Mouse (Mus musculus): Measurements from ENCODE around the gene Mybl2.

The Mybl2 gene

DNA sequence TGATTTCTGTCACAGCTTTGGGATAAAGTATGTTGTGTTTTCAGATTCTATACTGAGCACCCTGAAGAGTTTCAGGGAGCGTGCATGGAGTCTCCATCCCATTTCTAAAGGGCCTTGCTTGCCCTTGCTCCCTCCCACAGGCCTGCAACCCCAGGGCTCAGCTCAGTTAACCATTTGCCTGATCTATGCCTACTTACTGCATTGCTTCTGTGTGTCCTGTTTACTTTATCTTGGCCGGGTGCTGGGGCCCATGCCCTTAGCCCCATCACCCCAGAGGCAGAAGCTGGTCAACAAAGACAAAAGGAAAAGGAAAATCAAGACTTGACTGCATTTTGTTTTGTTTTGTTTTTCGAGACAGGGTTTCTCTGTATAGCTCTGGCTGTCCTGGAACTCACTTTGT lies 17.1 kb downstream of the Mybl2 start:
- no peak for DNase-seq (ENCODE audit: low spot score)

DNA sequence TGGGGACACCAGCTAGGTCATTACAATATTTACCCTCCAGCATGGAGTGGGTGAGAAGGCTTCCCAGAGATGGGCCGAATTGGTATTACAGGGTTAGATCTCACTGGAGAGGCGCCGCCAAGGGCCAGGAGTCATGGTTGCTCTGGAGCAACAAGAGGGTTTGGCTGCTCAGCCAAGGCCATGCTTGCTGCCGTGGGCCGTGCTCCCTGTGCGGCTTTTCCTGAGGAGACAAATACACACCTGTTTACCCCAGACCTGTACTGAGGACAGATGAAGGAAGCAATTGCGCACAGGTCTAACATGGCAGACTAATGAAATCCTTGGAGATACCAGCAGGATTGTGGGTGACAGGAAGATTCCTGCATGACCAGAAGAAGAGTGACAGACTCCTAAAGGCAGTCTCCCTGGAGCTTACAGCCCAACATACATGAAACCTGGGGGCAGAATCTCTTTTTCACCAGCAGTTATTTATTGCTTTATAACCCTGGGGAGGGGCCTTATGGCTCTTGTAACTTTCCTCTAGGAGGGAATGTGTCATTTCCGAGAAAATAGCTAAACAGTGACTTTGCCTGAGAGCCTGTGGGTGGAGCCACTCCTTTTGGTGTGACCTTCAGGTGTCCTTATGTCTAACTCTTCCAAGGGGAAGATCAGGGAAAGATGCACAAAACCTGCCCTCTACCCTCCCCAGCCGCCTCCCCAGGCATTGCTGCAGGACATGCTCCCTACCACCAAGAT lies 18.7 kb downstream of the Mybl2 start:
- no peak for DNase-seq (ENCODE audit: low spot score)

GRCm38 (mm10) chr2:163074006-163074405 lies 19.5 kb downstream of the Mybl2 start:
- DNase-seq (ENCODE audit: low spot score): no peak

GRCm38 (mm10) chr2:163074808-163075207 lies 20.3 kb downstream of the Mybl2 start:
- DNase-seq (ENCODE audit: low spot score): no peak

DNA sequence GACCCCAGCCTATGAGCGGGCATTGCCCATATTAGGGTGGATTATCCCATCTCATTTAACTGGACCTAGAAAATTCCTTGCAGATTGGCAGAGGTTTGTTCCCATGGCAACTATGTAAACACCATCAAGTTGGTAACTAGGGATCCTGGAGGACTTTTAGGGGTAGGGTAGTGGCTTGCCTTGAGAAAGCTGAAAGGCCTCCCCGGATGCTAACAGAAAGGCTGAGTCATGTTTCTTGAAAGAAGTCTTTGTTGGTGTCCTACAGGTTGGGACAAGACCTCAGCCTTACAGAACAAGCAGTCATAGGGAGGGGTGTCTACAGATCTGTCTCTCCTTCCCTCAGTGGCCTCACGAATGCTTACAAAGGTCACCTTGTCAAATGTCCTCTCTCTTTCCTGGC lies 20.7 kb downstream of the Mybl2 start:
- no peak for DNase-seq (ENCODE audit: low spot score)

DNA sequence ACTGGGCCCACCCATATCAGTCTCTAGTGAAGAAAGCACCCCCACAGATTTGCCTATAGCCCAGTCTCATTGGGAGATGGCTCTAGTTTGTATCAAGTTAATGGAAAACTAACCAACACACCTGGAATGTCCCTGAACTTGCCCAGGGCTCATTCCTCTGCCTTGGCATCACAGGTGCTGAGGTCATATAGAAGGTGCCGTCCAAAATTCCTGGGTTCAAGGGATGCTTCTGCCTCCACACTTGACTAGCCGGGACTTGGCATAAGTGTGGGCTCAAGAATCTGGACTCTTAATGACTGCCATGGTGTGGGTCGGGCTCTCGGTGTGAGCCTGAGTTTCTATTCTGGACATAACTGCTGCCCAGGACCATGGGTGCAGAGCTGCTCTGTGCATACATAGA lies 24.6 kb downstream of the Mybl2 start:
- no peak for DNase-seq (ENCODE audit: low spot score)

GRCm38 (mm10) chr2:163082591-163082990 lies 28.1 kb downstream of the Mybl2 start:
- DNase-seq (ENCODE audit: low spot score): no peak

- no peak for DNase-seq (ENCODE audit: low spot score)
Measured at GRCm38 (mm10) chr2:163084519-163084918, 30.0 kb downstream of the Mybl2 start.

GRCm38 (mm10) chr2:163085047-163085446 lies 30.6 kb downstream of the Mybl2 start:
- DNase-seq (ENCODE audit: low spot score): no peak

GRCm38 (mm10) chr2:163086561-163086960 lies 32.1 kb downstream of the Mybl2 start:
- DNase-seq (ENCODE audit: low spot score): no peak

DNA sequence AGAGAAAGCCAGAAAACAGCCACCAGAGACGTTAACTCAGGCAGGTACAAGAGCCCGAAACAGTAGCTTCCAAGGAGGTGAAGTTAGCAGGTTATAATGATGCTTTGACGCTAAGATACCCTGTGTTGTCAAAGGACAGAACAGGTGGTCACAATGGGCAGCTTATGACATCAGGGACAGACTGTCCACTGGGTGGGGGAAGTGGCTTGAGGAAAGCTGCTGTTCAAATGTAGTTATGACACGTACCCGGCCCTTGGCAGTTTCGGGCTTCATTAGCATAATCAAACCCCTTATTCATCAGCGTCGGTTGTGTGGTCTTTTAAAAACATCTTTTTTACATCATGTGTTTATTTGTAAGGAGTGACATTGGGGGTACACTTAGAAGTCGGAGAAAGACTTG lies 33.2 kb downstream of the Mybl2 start, which contains the start of gene Gtsf1l:
Gene Gtsf1l (minus strand): TSS at position 128 of the 400 bp plus-strand sequence.
- DNase-seq (ENCODE audit: low spot score): no peak

DNA sequence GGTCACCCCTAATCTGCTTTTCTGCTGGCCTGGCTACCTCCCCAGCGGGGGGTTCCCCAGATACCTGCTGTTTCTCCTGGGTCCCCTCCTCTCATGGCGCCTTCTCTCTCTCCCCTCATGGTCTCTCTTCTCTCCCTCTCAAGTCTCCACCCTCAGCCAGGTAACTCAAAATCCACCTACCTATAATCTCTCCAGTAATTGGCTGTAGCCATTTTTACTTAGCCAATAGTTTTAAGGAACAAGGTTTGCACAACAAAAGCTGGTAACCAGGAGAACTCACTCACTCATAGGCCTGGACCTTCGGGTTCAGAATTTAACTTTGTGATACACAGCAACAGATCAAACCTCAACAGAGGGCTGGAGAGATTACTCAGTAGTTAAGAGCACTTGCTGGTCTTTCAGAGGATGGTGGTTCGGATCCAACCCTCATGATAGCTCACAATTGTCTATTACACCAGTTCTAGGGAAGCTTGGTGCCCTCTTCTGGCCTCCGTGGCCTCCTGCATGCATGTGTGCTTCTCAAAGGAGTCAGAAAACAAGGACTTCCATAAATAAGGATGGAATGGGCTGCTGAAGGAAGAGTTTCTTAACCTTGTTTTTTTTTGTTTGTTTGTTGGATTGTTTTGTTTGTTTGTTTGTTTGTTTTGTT lies 35.1 kb downstream of the Mybl2 start:
- DNase-seq (ENCODE audit: low spot score): no peak

GRCm38 (mm10) chr2:163094909-163095308 lies 40.4 kb downstream of the Mybl2 start:
- DNase-seq (ENCODE audit: low spot score): no peak

- no peak for DNase-seq (ENCODE audit: low spot score)
Measured at GRCm38 (mm10) chr2:163095784-163096183, 41.3 kb downstream of the Mybl2 start.

DNA sequence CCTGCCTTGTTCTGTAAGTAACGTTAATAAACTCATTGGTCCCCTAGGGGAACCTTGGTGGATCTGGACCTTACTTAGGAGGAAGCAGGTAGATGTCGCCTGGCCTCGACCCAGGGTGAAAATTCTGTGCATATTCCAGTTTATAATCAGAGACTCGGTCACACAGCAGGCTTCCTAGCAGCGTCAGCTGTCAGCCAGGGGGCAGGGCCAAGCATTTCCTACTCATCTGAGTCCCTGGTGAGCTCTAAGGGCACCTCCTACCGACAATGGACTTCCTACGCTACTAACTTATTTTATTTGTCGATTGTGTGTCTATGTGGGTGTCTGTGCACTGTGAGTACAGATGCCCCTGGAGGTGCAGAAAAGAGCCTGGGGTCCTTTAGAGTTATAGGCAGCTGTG lies 45.4 kb downstream of the Mybl2 start:
- no peak for DNase-seq (ENCODE audit: low spot score)

- no peak for DNase-seq (ENCODE audit: low spot score)
Measured at GRCm38 (mm10) chr2:163100551-163100950, 46.1 kb downstream of the Mybl2 start.

DNA sequence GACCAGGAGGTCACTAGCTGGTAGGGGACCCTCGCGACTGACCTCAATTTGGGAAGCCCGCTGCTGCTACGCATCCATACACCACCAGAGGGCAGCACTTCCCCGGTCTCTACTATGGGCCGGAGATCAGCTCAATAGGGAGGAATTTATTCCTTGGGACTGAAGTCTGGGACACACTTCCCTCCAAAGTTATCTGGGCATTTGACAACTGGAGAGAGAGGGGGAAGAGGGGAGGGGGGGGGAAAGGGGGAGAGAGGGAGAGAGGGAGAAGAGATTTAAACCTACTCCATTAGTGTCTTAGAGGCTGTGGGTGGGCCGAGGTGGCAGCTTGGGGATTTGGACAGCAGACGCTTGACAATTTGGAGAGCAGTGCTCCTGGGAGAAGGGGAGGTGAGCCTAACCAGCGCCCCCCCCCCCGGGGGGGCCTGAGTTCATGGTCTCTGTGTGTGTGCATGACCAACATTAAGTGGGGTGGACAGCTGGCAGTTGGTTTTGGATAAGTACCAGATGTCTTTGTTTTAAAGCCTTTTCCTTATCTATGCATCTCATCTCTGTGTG lies 47.2 kb downstream of the Mybl2 start:
- peak; percentile 35 for DNase-seq (ENCODE audit: low spot score)

DNA sequence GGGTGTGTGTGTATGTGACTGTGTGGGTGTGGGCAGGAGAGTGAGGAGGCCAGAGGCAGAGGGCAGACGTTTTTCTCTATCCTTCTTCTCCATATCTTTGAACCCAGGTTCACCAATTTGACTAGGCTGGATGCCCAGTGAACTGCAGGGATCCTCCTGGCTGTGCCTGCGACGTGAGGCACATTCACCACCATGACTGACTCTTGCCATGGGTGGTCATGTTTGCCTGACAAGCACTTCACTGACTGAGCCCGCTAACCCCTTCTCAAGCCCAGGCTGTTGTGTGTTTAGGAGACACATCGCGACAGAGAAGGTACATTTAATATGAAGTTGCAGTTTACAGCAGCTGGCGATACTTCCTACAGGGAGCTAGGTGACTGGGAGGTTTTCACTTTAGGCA lies 47.7 kb downstream of the Mybl2 start:
- DNase-seq (ENCODE audit: low spot score): no peak

DNA sequence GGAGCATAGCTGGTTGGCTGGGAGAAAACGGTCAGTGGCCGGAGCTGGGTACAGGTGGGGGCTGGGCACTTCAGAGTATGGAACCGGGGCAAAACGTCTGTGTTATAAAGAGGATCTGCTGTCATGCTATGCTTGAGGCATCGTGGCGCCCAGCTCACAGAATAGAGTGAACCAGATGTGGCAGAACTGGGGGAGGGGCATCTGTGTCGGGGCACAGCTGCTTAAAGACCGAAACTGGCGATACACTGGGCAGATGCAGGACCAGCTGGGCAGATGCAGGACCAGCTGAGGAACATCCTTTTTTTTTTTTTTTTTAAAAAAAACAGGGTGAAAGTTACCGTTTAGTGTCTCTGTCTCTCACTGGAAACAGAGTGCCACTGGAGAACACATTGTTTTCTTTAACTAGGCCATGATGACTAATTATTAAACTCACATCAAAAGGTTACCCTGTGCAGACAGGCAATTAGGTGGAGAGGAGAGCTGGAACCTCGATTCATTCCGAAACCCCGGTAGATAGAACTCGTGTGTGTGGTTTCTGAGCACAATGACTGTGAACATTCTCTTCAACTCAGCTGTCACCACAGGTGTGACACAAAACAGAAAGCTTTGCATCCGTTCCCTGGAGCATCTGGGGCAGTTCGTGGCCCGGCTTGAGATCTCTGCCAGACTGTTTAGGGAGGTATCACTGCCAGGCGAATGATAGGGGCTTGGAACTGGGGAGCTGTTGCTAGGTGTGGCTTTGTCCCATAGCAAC lies 48.6 kb downstream of the Mybl2 start:
- peak; percentile 36 for DNase-seq (ENCODE audit: low spot score)

DNA sequence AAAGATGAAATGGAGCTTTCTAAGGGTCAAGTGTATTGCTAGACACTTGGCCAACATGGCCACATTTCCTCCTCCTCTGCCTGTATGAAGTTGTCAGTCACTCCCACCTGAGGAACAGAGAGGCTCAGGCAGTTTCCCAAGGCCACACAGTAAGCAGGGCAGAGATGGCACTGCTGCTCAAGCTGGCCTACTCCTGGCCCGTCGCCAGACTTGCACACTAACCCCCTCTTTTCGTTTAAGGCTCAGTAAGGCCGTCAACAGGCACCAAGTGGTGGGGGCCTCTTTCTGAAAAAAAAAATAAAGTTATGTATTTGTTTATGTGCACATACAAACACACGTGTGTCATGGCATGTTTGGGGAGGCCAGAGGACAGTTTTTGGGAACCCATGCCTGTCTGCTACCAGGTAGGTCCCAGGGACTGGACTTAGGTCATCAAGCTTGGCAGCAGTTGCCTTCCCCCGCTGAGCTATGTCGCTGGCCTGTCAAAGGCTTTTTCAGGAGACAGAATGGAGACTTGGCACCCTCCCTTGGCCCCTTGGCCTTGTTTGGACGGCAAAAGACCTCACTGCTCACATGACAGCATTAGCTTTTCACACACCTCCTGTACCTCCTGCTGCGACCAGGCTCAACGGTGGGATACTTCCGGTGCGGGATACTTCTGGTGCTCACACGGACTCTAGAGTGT lies 49.7 kb downstream of the Mybl2 start:
- no peak for DNase-seq (ENCODE audit: low spot score)

DNA sequence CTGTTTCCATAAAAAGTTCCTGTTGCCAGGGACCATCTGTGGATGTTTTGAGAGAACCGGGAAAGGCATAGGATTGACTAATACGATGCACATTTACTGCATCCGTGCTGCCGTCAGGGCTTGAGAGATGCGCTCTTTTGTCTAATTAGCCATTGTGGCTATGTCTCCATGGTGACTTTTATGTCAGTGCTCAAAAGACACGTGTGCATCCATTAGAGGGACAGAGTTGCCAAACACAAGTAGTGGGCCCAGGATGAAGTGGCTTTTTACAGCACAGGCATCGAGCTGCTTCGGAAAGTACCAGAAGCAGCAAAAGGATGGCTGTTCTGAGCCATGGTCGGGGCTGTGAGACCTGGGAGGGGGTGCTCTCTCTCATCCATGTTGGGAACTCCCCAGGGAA lies 53.9 kb downstream of the Mybl2 start:
- DNase-seq (ENCODE audit: low spot score): no peak

GRCm38 (mm10) chr2:163110706-163111105 lies 56.2 kb downstream of the Mybl2 start:
- DNase-seq (ENCODE audit: low spot score): no peak

All from T-cell, adult 2 months (primary cell).